Mouse (Mus musculus): Measurements from ENCODE around the gene Dmtf1. TPM values are rescaled to one million over a fixed set of nuclear protein-coding genes. Genes with fewer than 3 reads are reported as not detected.

The Dmtf1 gene
- polyA plus RNA-seq, 1 experiment from 2014 or later, result 64.4 TPM

GRCm38 (mm10) chr5:9149273-9149850, 12.2 kb downstream of the Dmtf1 start:
- Histone ChIP-seq H3K4me2 (no peak overlapping the region), H3K4me1 (replicated peaks) (no peaks in the 10 kb centered on the region), H3K9ac (replicated peaks) (no peak overlapping the region), H3K27ac (no peak overlapping the region), H3K4me3 (replicated peaks) (no peak overlapping the region), H3K36me3 (peaks cover 59% of the 10 kb centered on the region), H3K9me3 (no peaks in the 10 kb centered on the region), H3K27me3 (no peaks in the 10 kb centered on the region)
- WGBS, result 92% methylated on average over 8 of the region's 8 CpGs
- ATAC-seq (ENCODE audit: insufficient number of reproducible peaks, insufficient read depth, low FRiP score, low TSS enrichment, low read depth), result no peak

- H3K36me3 ChIP-seq, result peaks cover 59% of the 10 kb centered on the region
- H3K27me3 ChIP-seq, result no peaks in the 10 kb centered on the region
- H3K4me2 ChIP-seq, result no peak overlapping the region
- H3K9me3 ChIP-seq, result no peaks in the 10 kb centered on the region
- 91% methylated on average over 6 of the region's 6 CpGs for WGBS
- no peaks in the 10 kb centered on the region for H3K4me1 ChIP-seq (replicated peaks)
- H3K4me3 ChIP-seq (replicated peaks), result no peak overlapping the region
- H3K9ac ChIP-seq (replicated peaks), result no peak overlapping the region
- no peak for ATAC-seq (ENCODE audit: insufficient number of reproducible peaks, insufficient read depth, low FRiP score, low TSS enrichment, low read depth)
- H3K27ac ChIP-seq, result no peak overlapping the region
Measured at GRCm38 (mm10) chr5:9142376-9142775, 19.2 kb downstream of the Dmtf1 start.

GRCm38 (mm10) chr5:9140724-9141123, 20.9 kb downstream of the Dmtf1 start:
- H3K36me3 ChIP-seq, result peaks cover 64% of the 10 kb centered on the region
- H3K9me3 ChIP-seq, result no peaks in the 10 kb centered on the region
- no peak overlapping the region for H3K27ac ChIP-seq
- no peak overlapping the region for H3K4me3 ChIP-seq (replicated peaks)
- no peak for ATAC-seq (ENCODE audit: insufficient number of reproducible peaks, insufficient read depth, low FRiP score, low TSS enrichment, low read depth)
- H3K27me3 ChIP-seq, result no peaks in the 10 kb centered on the region
- 93% methylated on average over 8 of the region's 8 CpGs for WGBS
- H3K9ac ChIP-seq (replicated peaks), result no peak overlapping the region
- no peak overlapping the region for H3K4me2 ChIP-seq
- H3K4me1 ChIP-seq (replicated peaks), result no peaks in the 10 kb centered on the region

GRCm38 (mm10) chr5:9135588-9135987, 26.0 kb downstream of the Dmtf1 start:
- no peak overlapping the region for H3K4me3 ChIP-seq (replicated peaks)
- no peaks in the 10 kb centered on the region for H3K4me1 ChIP-seq (replicated peaks)
- peaks cover 58% of the 10 kb centered on the region for H3K36me3 ChIP-seq
- H3K4me2 ChIP-seq, result no peak overlapping the region
- H3K27me3 ChIP-seq, result no peaks in the 10 kb centered on the region
- no peak overlapping the region for H3K9ac ChIP-seq (replicated peaks)
- H3K9me3 ChIP-seq, result no peaks in the 10 kb centered on the region
- ATAC-seq (ENCODE audit: insufficient number of reproducible peaks, insufficient read depth, low FRiP score, low TSS enrichment, low read depth), result no peak
- WGBS, result 68% methylated on average over 3 of the region's 3 CpGs
- H3K27ac ChIP-seq, result no peak overlapping the region

GRCm38 (mm10) chr5:9131786-9132185, 29.8 kb downstream of the Dmtf1 start:
- H3K4me2 ChIP-seq, result no peak overlapping the region
- H3K4me1 ChIP-seq (replicated peaks), result no peaks in the 10 kb centered on the region
- H3K9ac ChIP-seq (replicated peaks), result no peak overlapping the region
- H3K9me3 ChIP-seq, result no peaks in the 10 kb centered on the region
- H3K36me3 ChIP-seq, result peaks cover 66% of the 10 kb centered on the region
- no peak for ATAC-seq (ENCODE audit: insufficient number of reproducible peaks, insufficient read depth, low FRiP score, low TSS enrichment, low read depth)
- 90% methylated on average over 7 of the region's 7 CpGs for WGBS
- no peak overlapping the region for H3K27ac ChIP-seq
- no peak overlapping the region for H3K4me3 ChIP-seq (replicated peaks)
- no peaks in the 10 kb centered on the region for H3K27me3 ChIP-seq

GRCm38 (mm10) chr5:9128566-9128965, 33.0 kb downstream of the Dmtf1 start:
- 92% methylated on average over 12 of the region's 12 CpGs for WGBS
- Histone ChIP-seq H3K9me3 (no peaks in the 10 kb centered on the region), H3K36me3 (peaks cover 69% of the 10 kb centered on the region), H3K4me3 (replicated peaks) (no peak overlapping the region), H3K4me1 (replicated peaks) (no peaks in the 10 kb centered on the region), H3K4me2 (no peak overlapping the region), H3K27me3 (no peaks in the 10 kb centered on the region), H3K27ac (no peak overlapping the region), H3K9ac (replicated peaks) (no peak overlapping the region)
- ATAC-seq (ENCODE audit: insufficient number of reproducible peaks, insufficient read depth, low FRiP score, low TSS enrichment, low read depth), result no peak

- H3K9ac ChIP-seq (replicated peaks), result no peak overlapping the region
- no peak for ATAC-seq (ENCODE audit: insufficient number of reproducible peaks, insufficient read depth, low FRiP score, low TSS enrichment, low read depth)
- no peak overlapping the region for H3K4me3 ChIP-seq (replicated peaks)
- H3K9me3 ChIP-seq, result no peaks in the 10 kb centered on the region
- WGBS, result 81% methylated on average over 2 of the region's 2 CpGs
- no peak overlapping the region for H3K27ac ChIP-seq
- no peaks in the 10 kb centered on the region for H3K27me3 ChIP-seq
- no peaks in the 10 kb centered on the region for H3K4me1 ChIP-seq (replicated peaks)
- peaks cover 91% of the 10 kb centered on the region for H3K36me3 ChIP-seq
- H3K4me2 ChIP-seq, result no peak overlapping the region
Measured at GRCm38 (mm10) chr5:9124134-9124533, 37.4 kb downstream of the Dmtf1 start.

GRCm38 (mm10) chr5:9114162-9114561, 47.4 kb downstream of the Dmtf1 start:
- Histone ChIP-seq H3K9ac (replicated peaks) (no peak overlapping the region), H3K4me3 (replicated peaks) (no peak overlapping the region), H3K4me1 (replicated peaks) (no peaks in the 10 kb centered on the region; the same call in 1 of the 2 replicates), H3K36me3 (peaks cover 27% of the 10 kb centered on the region), H3K27me3 (no peaks in the 10 kb centered on the region), H3K4me2 (no peak overlapping the region), H3K27ac (no peak overlapping the region), H3K9me3 (no peaks in the 10 kb centered on the region)
- no peak for ATAC-seq (ENCODE audit: insufficient number of reproducible peaks, insufficient read depth, low FRiP score, low TSS enrichment, low read depth)
- WGBS, result 29% methylated on average over 6 of the region's 6 CpGs

GRCm38 (mm10) chr5:9111759-9112158, 49.8 kb downstream of the Dmtf1 start:
- Histone ChIP-seq H3K9me3 (no peaks in the 10 kb centered on the region), H3K9ac (replicated peaks) (no peak overlapping the region), H3K27ac (no peak overlapping the region), H3K27me3 (no peaks in the 10 kb centered on the region), H3K4me1 (replicated peaks) (no peaks in the 10 kb centered on the region; the same call in 1 of the 2 replicates), H3K4me3 (replicated peaks) (no peak overlapping the region), H3K36me3 (peaks cover 7% of the 10 kb centered on the region), H3K4me2 (no peak overlapping the region)
- 15% methylated on average over 5 of the region's 5 CpGs for WGBS
- ATAC-seq (ENCODE audit: insufficient number of reproducible peaks, insufficient read depth, low FRiP score, low TSS enrichment, low read depth), result no peak

GRCm38 (mm10) chr5:9111285-9111684, 50.3 kb downstream of the Dmtf1 start:
- H3K27ac ChIP-seq, result no peak overlapping the region
- no peaks in the 10 kb centered on the region for H3K27me3 ChIP-seq
- WGBS, result 64% methylated on average over 2 of the region's 2 CpGs
- no peak for ATAC-seq (ENCODE audit: insufficient number of reproducible peaks, insufficient read depth, low FRiP score, low TSS enrichment, low read depth)
- H3K4me1 ChIP-seq (replicated peaks), result no peaks in the 10 kb centered on the region; the same call in 1 of the 2 replicates
- peaks cover 4% of the 10 kb centered on the region for H3K36me3 ChIP-seq
- no peak overlapping the region for H3K4me3 ChIP-seq (replicated peaks)
- H3K4me2 ChIP-seq, result no peak overlapping the region
- H3K9ac ChIP-seq (replicated peaks), result no peak overlapping the region
- no peaks in the 10 kb centered on the region for H3K9me3 ChIP-seq

- H3K9me3 ChIP-seq, result no peaks in the 10 kb centered on the region
- H3K4me2 ChIP-seq, result no peak overlapping the region
- no peaks in the 10 kb centered on the region; the same call in 1 of the 2 replicates for H3K36me3 ChIP-seq
- no peaks in the 10 kb centered on the region for H3K27me3 ChIP-seq
- H3K9ac ChIP-seq (replicated peaks), result no peak overlapping the region
- ATAC-seq (ENCODE audit: insufficient number of reproducible peaks, insufficient read depth, low FRiP score, low TSS enrichment, low read depth), result no peak
- no peak overlapping the region for H3K4me3 ChIP-seq (replicated peaks)
- H3K4me1 ChIP-seq (replicated peaks), result no peaks in the 10 kb centered on the region; the same call in 1 of the 2 replicates
- H3K27ac ChIP-seq, result no peak overlapping the region
Measured at GRCm38 (mm10) chr5:9109582-9109981, 52.0 kb downstream of the Dmtf1 start.

GRCm38 (mm10) chr5:9108490-9108889, 53.1 kb downstream of the Dmtf1 start:
- Histone ChIP-seq H3K9ac (replicated peaks) (no peak overlapping the region), H3K4me1 (replicated peaks) (no peaks in the 10 kb centered on the region), H3K36me3 (no peaks in the 10 kb centered on the region), H3K9me3 (no peaks in the 10 kb centered on the region), H3K4me3 (replicated peaks) (no peak overlapping the region), H3K4me2 (no peak overlapping the region), H3K27ac (no peak overlapping the region), H3K27me3 (no peaks in the 10 kb centered on the region)
- ATAC-seq (ENCODE audit: insufficient number of reproducible peaks, insufficient read depth, low FRiP score, low TSS enrichment, low read depth), result no peak
- WGBS, result 58% methylated on average over 5 of the region's 5 CpGs
